In the genomic region with DNA sequence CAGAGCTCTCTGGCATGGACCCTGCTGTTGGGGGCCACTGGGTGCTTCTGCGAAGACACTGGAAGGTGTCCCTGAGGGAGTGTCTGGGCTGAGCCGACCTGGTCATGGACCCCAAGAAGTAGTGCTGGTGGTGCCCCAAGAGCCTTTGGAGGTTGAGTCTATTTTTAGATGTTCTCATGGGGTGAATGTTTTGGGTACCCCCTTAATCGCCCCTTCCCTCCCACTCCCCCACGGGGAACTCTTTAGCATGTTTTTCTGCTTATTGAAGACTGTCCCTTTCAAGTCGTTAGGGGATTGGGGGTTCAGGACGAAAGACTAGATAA, we compare ENCODE assay signal across 9 mouse cellular contexts. TPM values are rescaled to one million over a fixed set of nuclear protein-coding genes. Genes with fewer than 3 reads are reported as not detected.
A peak's percentile ranks its signal among the peaks of the same experiment; 100 is the strongest.
DNase-seq lines count a peak whose midpoint lies in the region; ATAC-seq and TF ChIP-seq lines count a peak whose summit lies in the region.
"Had no signal": no experiment of that assay in that cellular context is flagged by ENCODE, and none has a peak within 500 bp of the region (broad histone marks: within the 10 kb centered on the region; RNA-seq: fewer than 3 reads in every experiment).

No protein-coding gene starts in this region.

- H3K9me3 ChIP-seq in hindbrain, embryonic 13.5 days = no peaks in the 10 kb centered on the region
- no peaks in the 10 kb centered on the region for H3K9me3 ChIP-seq in midbrain, embryonic 13.5 days

- DNase-seq in kidney, adult 2 months = no peak
- no peak for DNase-seq in kidney, postnatal 14 days
- DNase-seq in cerebellum, postnatal 4 days (ENCODE audit: low spot score in 2 of 2) = no peak
- DNase-seq in frontal cortex, postnatal 36 days (ENCODE audit: low spot score in 2 of 2) = no peak
- DNase-seq in retina, embryonic 14.5 days (ENCODE audit: low spot score) = no peak

- ATAC-seq in hindbrain, embryonic 13.5 days (ENCODE audit: low FRiP score) = no peak
- no peak for ATAC-seq in midbrain, embryonic 13.5 days

- peak overlapping the region; percentile 62 for H3K27ac ChIP-seq in kidney, adult 2 months (ENCODE audit: insufficient read depth, low read depth, low read length)
- H3K27ac ChIP-seq in bone marrow macrophage, adult 2 months (ENCODE audit: insufficient read depth, low read depth, low read length) = peak overlapping the region; percentile 36
- H3K27ac ChIP-seq in hindbrain, embryonic 13.5 days = peak overlapping the region; percentile 100
- H3K27ac ChIP-seq in midbrain, embryonic 13.5 days = peak overlapping the region; percentile 84

- no peaks in the 10 kb centered on the region for H3K36me3 ChIP-seq in kidney, adult 2 months (ENCODE audit: control insufficient read depth, insufficient read depth, low read length)
- peaks cover 10% of the 10 kb centered on the region for H3K36me3 ChIP-seq in hindbrain, embryonic 13.5 days
- peaks cover 8% of the 10 kb centered on the region for H3K36me3 ChIP-seq in midbrain, embryonic 13.5 days

- peak overlapping the region; percentile 96 for H3K9ac ChIP-seq in hindbrain, embryonic 13.5 days
- peak overlapping the region; percentile 96 for H3K9ac ChIP-seq in midbrain, embryonic 13.5 days (replicated peaks)

- H3K4me3 ChIP-seq in kidney, adult 2 months (ENCODE audit: insufficient read depth, low read depth, low read length) = peak overlapping the region; percentile 73
- peak overlapping the region; percentile 79 for H3K4me3 ChIP-seq in bone marrow macrophage, adult 2 months (ENCODE audit: insufficient read depth, low read length)
- peak overlapping the region; percentile 82 for H3K4me3 ChIP-seq in hindbrain, embryonic 13.5 days
- H3K4me3 ChIP-seq in midbrain, embryonic 13.5 days (replicated peaks) = peak overlapping the region; percentile 83

- H3K4me1 ChIP-seq in kidney, adult 2 months (ENCODE audit: control insufficient read depth, insufficient read depth, low read length) = peaks cover 13% of the 10 kb centered on the region; the same call in 1 of the 2 replicates
- H3K4me1 ChIP-seq in bone marrow macrophage, adult 2 months (ENCODE audit: control insufficient read depth, insufficient read depth, low read length) = peaks cover 2% of the 10 kb centered on the region; the same call in 1 of the 2 replicates
- peaks cover 16% of the 10 kb centered on the region for H3K4me1 ChIP-seq in hindbrain, embryonic 13.5 days (replicated peaks)
- peaks cover 15% of the 10 kb centered on the region for H3K4me1 ChIP-seq in midbrain, embryonic 13.5 days (replicated peaks)

- TF ChIP-seq CTCF in kidney, adult 2 months (conservative IDR thresholded peaks at IDR 0.05; ENCODE audit: insufficient read depth, insufficient read length, low read depth, low read length) = no peak
- TF ChIP-seq CTCF in bone marrow macrophage, adult 2 months (IDR thresholded peaks at IDR 0.05; ENCODE audit: low read depth, low read length) = no peak

- peak overlapping the region; percentile 87 for H3K4me2 ChIP-seq in hindbrain, embryonic 13.5 days
- peak overlapping the region; percentile 91 for H3K4me2 ChIP-seq in midbrain, embryonic 13.5 days (replicated peaks)

- no peaks in the 10 kb centered on the region for H3K27me3 ChIP-seq in kidney, adult 2 months (replicated peaks; ENCODE audit: control insufficient read depth, insufficient read depth, low read length)
- no peaks in the 10 kb centered on the region for H3K27me3 ChIP-seq in hindbrain, embryonic 13.5 days
- no peaks in the 10 kb centered on the region for H3K27me3 ChIP-seq in midbrain, embryonic 13.5 days
- H3K27me3 ChIP-seq: Patski had no signal

- 8% methylated on average over 6 of the region's 6 CpGs for WGBS in kidney, adult 2 months
- WGBS in hindbrain, embryonic 13.5 days = 5% methylated on average over 6 of the region's 6 CpGs
- 4% methylated on average over 6 of the region's 6 CpGs for WGBS in midbrain, embryonic 13.5 days

- no peak for TF ChIP-seq POLR2A in kidney, adult 2 months (IDR thresholded peaks at IDR 0.05; ENCODE audit: low read depth, low read length)
- no peak for TF ChIP-seq POLR2A in bone marrow macrophage, adult 2 months (IDR thresholded peaks at IDR 0.05; ENCODE audit: borderline replicate concordance, low read depth, low read length)

RNA-seq across cellular contexts. Expression of a gene that starts 10.6 kb away (rescaled TPM):
- 29.3 and 32.7 TPM in 2 replicates for polyA plus RNA-seq in kidney, adult 2 months (2012; rRNA removed)
- 29.4 and 32.5 TPM in 2 replicates for polyA plus RNA-seq in bone marrow macrophage, adult 2 months (2012; ENCODE audit: insufficient read depth, insufficient read length, missing spikeins)
- 60.3 and 61.4 TPM in 2 replicates for polyA plus RNA-seq in hindbrain, embryonic 13.5 days (2015; fragmentation: Nextera tagmentation; extraction: Ambion mirVana)
- 69.6 and 75.2 TPM in 2 replicates for polyA plus RNA-seq in midbrain, embryonic 13.5 days (2015; fragmentation: Nextera tagmentation; extraction: Ambion mirVana)

RNA-seq across cellular contexts. Expression of a gene that starts 16.8 kb away (rescaled TPM):
- polyA plus RNA-seq in kidney, adult 2 months (2012; rRNA removed) = 2.4 and 3.7 TPM in 2 replicates
- polyA plus RNA-seq in bone marrow macrophage, adult 2 months (2012; ENCODE audit: insufficient read depth, insufficient read length, missing spikeins) = not detected in 2 replicates
- polyA plus RNA-seq in hindbrain, embryonic 13.5 days (2015; fragmentation: Nextera tagmentation; extraction: Ambion mirVana) = 11.5 and 12.7 TPM in 2 replicates
- 17.8 and 18.3 TPM in 2 replicates for polyA plus RNA-seq in midbrain, embryonic 13.5 days (2015; fragmentation: Nextera tagmentation; extraction: Ambion mirVana)

RNA-seq across cellular contexts. Expression of a gene that starts 28.1 kb away (rescaled TPM):
- polyA plus RNA-seq in kidney, adult 2 months (2012; rRNA removed) = 1.7 and 2.8 TPM in 2 replicates
- not detected in 2 replicates for polyA plus RNA-seq in bone marrow macrophage, adult 2 months (2012; ENCODE audit: insufficient read depth, insufficient read length, missing spikeins)
- polyA plus RNA-seq in hindbrain, embryonic 13.5 days (2015; fragmentation: Nextera tagmentation; extraction: Ambion mirVana) = 13.1 and 14.0 TPM in 2 replicates
- polyA plus RNA-seq in midbrain, embryonic 13.5 days (2015; fragmentation: Nextera tagmentation; extraction: Ambion mirVana) = 14.7 and 17.1 TPM in 2 replicates

Comparison
In these comparisons a context has a peak if more than half of its experiments do, and no peak if none do; other contexts are left out.
1. H3K27ac ChIP-seq: peak in every context shown above with its lines; median percentile 100 in hindbrain, embryonic 13.5 days; 84 in midbrain, embryonic 13.5 days; 62 in kidney, adult 2 months; 36 in bone marrow macrophage, adult 2 months.